Mouse (Mus musculus) embryonic facial prominence, embryonic 14.5 days (tissue): ENCODE measurements around the gene Abcg5. TPM values are rescaled to one million over a fixed set of nuclear protein-coding genes. Genes with fewer than 3 reads are reported as not detected.

ENCODE experiments used
- ATAC-seq: fragments of 200-750 bp; cut with Nextera tagmentation; 2 replicates; pipeline ENCODE4 v1.8.0; 2017; ENCODE audit warnings: low read depth, moderate number of reproducible peaks, moderate TSS enrichment
- DNase-seq: peaks from one replicate; pipeline ENCODE4 v3.0.0-alpha.2; 2015; ENCODE audit warnings: low spot score
- H3K27ac ChIP-seq: fragments of 300-500 bp; sonication (generic); replicated peaks from 2 replicates; pipeline ENCODE4 v1.5.1; 2014; ENCODE audit warnings: low read depth, mild to moderate bottlenecking, low read length, moderate library complexity
- H3K27me3 ChIP-seq: fragments of 300-500 bp; sonication (generic); replicated peaks from 2 replicates; pipeline ENCODE4 v1.6.1; 2014; ENCODE audit warnings: low read length; ENCODE audit not compliant: control insufficient read depth, insufficient read depth
- H3K36me3 ChIP-seq: fragments of 300-500 bp; sonication (generic); 2 replicates; pipeline ENCODE4 v1.6.1; 2014; ENCODE audit warnings: low read length, mixed read lengths; ENCODE audit not compliant: control insufficient read depth, insufficient read depth
- H3K4me1 ChIP-seq: fragments of 300-500 bp; sonication (generic); 2 replicates; pipeline ENCODE4 v1.6.1; 2014; ENCODE audit warnings: antibody characterized with exemption, low read length; ENCODE audit not compliant: control insufficient read depth, insufficient read depth
- H3K4me2 ChIP-seq: fragments of 300-500 bp; sonication (generic); 2 replicates; pipeline ENCODE4 v1.6.1; 2014; ENCODE audit warnings: low read depth, mild to moderate bottlenecking, low read length, moderate library complexity, mixed read lengths
- H3K4me3 ChIP-seq: fragments of 300-500 bp; sonication (generic); 2 replicates; pipeline ENCODE4 v1.5.1; 2014; ENCODE audit warnings: low read depth, mild to moderate bottlenecking, low read length
- H3K9ac ChIP-seq: fragments of 300-500 bp; sonication (generic); 2 replicates; pipeline ENCODE4 v1.6.1; 2014; ENCODE audit warnings: low read depth, mild to moderate bottlenecking, low read length, moderate library complexity, mixed read lengths
- H3K9me3 ChIP-seq: fragments of 300-500 bp; sonication (generic); 2 replicates; pipeline ENCODE4 v1.6.1; 2016; ENCODE audit warnings: low read length; ENCODE audit not compliant: control insufficient read depth
- WGBS: fragments of 180-500 bp; shearing (Covaris S2); extraction: QIAGEN DNeasy Blood & Tissue Kit; methylation state at CpG from one replicate; pipeline ENCODE4 v1.1.7; 2014; 5-methylcytosine and 5-hydroxymethylcytosine counted together
- polyA plus RNA-seq: library from polyadenylated mRNA; unstranded; fragments of >200 nt; fragmentation: Nextera tagmentation; extraction: Ambion mirVana; gene quantifications from 2 replicates; pipeline ENCODE4 v1.2.1, GENCODE M21; 2014

The Abcg5 gene
- polyA plus RNA-seq, 1 experiment from 2014 or later = 1.4 TPM

DNA sequence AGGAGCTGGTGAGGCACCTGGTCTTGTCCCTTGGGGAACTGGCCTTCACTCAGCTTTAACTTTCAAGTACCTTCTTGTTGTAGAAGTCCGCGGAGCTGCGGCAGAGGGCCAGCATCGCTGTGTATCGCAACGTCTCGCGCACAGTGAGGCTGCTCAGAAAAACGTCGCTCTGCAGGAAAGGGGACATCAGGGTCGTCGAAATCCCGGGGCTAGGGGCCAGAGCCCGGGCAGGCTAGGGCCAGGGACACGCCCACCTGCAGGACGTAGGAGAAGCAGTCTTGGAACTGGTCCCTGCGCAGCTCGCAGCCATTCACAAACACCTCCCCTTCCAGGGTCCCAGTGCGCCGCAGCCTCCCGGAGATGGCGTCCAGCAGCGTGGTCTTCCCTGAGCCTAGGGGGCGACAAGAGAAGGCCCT is 6.9 kb downstream of the Abcg5 start, which contains the start of gene Abcg8:
Gene Abcg8, plus strand, starts transcription at position 352 of the 416 bp plus-strand sequence.
- no peaks in the 10 kb centered on the region for H3K36me3 ChIP-seq
- no peaks in the 10 kb centered on the region for H3K27me3 ChIP-seq
- H3K4me3 ChIP-seq = peak within 1 kb of the TSS; percentile 37
- H3K9me3 ChIP-seq = no peaks in the 10 kb centered on the region
- DNase-seq = no peak
- peak within 1 kb of the TSS; percentile 56 for H3K9ac ChIP-seq
- no peak within 1 kb of the TSS for H3K27ac ChIP-seq
- peaks cover 3% of the 10 kb centered on the region for H3K4me1 ChIP-seq
- 2% methylated on average over 20 of the region's 24 CpGs for WGBS
- H3K4me2 ChIP-seq = peak within 1 kb of the TSS; percentile 77
- ATAC-seq = peak; percentile 27

DNA sequence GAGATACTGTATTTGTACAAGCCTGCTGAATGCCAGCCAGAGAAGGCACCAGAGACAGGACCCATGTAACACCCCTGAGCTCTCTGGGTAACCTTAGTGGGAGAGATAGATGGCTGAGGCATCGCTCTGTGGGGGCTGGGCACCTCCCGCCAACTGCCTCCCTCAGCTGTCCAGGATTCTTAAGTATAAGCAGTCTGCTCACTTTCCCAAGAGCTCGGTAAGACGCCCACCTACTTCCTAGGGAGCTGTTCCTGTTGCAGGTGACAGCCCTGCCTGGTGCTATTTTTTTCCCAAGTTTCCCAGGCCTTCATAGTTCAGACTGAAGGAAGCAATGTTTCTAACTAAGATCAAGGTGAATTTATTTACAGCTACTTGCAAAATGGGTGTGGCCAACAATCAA is 7.6 kb downstream of the Abcg5 start:
- Histone ChIP-seq H3K27ac (no peak overlapping the region), H3K27me3 (no peaks in the 10 kb centered on the region), H3K4me1 (peaks cover 3% of the 10 kb centered on the region; the same call in 1 of the 2 replicates), H3K4me2 (no peak overlapping the region), H3K36me3 (no peaks in the 10 kb centered on the region), H3K9ac (no peak overlapping the region), H3K4me3 (no peak overlapping the region), H3K9me3 (no peaks in the 10 kb centered on the region)
- 40% methylated on average over 4 of the region's 4 CpGs for WGBS
- DNase-seq (no peak), ATAC-seq (no peak)

DNA sequence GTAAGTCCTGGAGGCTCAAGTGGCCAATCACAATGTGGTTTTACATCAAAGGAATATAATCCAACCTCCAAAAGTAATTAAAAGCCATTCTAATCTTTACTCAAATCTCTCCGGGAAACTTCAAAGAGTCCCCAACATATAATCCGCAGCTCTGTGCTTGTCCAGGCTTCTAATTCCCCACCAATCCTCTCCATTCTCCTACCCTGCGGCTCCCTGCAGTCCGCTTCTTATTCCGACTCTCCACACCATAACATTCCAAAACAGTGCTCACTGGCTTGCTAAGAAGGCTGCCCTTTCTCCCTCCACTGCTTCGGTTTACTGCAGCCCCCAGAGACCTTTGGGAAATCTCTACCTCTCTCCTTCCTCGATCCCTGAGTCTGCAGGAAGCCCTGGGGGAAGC is 8.8 kb downstream of the Abcg5 start:
- Histone ChIP-seq H3K9ac (no peak overlapping the region), H3K9me3 (no peaks in the 10 kb centered on the region), H3K4me1 (peaks cover 3% of the 10 kb centered on the region; the same call in 1 of the 2 replicates), H3K27ac (no peak overlapping the region), H3K27me3 (no peaks in the 10 kb centered on the region), H3K36me3 (no peaks in the 10 kb centered on the region), H3K4me3 (no peak overlapping the region), H3K4me2 (no peak overlapping the region)
- DNase-seq = no peak
- peak; percentile 49; the same call in 1 of the 2 replicates for ATAC-seq
- 19% methylated on average over 7 of the region's 7 CpGs for WGBS

DNA sequence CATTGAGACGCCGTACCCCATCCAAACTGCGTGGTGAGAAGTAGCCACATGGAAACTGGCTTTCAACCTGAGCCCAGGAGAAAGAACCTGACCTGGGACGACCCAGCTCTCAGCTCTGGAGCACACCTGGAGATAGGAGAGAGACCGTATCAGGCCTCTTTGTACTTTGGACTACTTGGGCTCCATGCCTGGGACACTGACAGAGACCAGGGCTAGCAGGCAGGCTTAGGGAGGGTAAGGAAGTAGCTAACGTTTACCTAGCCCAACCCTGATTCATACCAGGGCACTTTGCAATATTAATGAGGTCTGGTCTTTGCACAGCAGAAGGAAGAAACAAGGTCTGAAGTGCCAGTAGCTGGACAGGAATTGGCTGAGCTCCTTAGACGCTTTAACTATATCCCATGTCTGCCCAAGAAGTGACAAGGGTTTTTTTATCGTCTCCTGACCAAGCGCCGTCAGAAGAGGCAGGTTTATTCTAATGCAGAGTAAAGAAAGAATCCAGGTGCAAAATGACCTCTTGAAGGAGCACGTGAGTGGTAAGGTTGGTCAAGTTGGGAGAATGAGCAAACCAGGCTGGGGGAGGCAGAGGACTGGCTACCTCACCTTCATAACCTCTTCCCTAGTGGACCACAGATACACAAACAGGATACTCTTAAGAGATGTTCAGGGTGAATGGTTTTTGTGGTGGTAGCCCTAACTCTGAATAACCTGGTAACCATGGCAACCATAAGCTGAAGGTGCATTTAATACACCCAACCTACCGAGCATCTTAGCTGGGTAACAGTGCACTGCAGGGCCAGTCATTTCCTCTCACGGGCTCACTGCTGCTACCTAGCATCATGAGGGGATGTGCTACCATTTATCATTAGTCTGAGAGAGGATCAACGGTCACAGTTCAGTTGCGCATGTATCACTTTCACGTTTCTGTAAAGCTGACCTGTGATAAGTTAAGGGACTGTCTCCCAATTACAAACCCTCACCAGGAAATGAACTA is 10.1 kb downstream of the Abcg5 start:
- H3K4me3 ChIP-seq = no peak overlapping the region

DNA sequence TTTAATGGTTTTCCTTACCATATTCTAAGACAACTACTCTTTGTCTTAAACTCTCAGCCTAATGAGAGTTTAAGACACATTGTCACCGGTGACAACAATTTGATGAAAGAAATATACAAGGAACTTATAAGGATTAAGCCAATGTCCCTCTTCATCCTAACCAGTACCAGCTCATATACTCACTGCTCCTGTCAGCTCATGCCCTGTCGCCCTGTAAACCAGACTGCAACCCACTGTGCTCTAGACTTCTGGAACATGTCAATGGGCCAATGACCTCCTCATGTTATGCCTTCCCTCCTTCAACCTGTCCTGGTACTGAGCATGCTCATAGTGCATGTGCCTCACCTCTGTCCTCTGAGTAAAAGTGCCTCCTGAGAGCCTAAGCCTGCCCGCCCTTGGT is 15.0 kb downstream of the Abcg5 start:
- 0 out of 2 replicates have a peak, but pooled peaks cover 2% of the 10 kb centered on the region for H3K4me1 ChIP-seq
- DNase-seq (no peak), ATAC-seq (no peak)
- no peaks in the 10 kb centered on the region for H3K27me3 ChIP-seq
- no peak overlapping the region for H3K4me3 ChIP-seq
- no peaks in the 10 kb centered on the region for H3K9me3 ChIP-seq
- H3K9ac ChIP-seq = no peak overlapping the region
- H3K4me2 ChIP-seq = no peak overlapping the region
- no peak overlapping the region for H3K27ac ChIP-seq
- 94% methylated on average over 3 of the region's 3 CpGs for WGBS
- no peaks in the 10 kb centered on the region for H3K36me3 ChIP-seq

More for the DNA sequence above, 10.1 kb downstream of the Abcg5 start:
- Histone ChIP-seq H3K9me3 (no peaks in the 10 kb centered on the region), H3K27me3 (no peaks in the 10 kb centered on the region), H3K9ac (no peak overlapping the region), H3K4me2 (no peak overlapping the region), H3K4me1 (peaks cover 3% of the 10 kb centered on the region; the same call in 1 of the 2 replicates), H3K27ac (no peak overlapping the region), H3K36me3 (no peaks in the 10 kb centered on the region)
- WGBS = 72% methylated on average over 16 of the region's 16 CpGs
- DNase-seq = no peak
- ATAC-seq = no peak

DNA sequence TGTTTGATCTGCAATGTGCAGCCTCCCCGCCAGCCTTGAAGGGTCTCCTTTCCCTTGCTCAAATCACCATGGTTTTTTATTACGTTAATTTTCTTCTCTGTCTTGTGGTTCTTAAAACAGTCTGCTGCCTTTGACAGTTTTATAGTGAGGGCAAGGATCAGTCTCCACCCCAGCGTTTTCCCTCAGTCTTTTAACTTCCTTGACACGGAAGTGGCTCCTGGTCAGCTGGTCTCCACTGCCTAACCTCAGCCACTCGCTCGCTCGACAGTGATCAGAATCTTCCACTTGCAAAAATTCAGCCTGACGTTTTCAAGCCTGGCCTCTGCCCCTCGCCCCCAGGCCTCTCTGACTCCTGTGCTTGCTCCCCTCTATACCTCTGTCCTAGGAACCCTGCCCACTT is 17.1 kb downstream of the Abcg5 start:
- Histone ChIP-seq H3K4me1 (peaks cover 8% of the 10 kb centered on the region; the same call in 1 of the 2 replicates), H3K9me3 (no peaks in the 10 kb centered on the region), H3K4me2 (no peak overlapping the region), H3K27me3 (no peaks in the 10 kb centered on the region), H3K36me3 (no peaks in the 10 kb centered on the region), H3K9ac (no peak overlapping the region), H3K27ac (no peak overlapping the region), H3K4me3 (no peak overlapping the region)
- DNase-seq = no peak
- 33% methylated on average over 9 of the region's 9 CpGs for WGBS
- no peak for ATAC-seq

DNA sequence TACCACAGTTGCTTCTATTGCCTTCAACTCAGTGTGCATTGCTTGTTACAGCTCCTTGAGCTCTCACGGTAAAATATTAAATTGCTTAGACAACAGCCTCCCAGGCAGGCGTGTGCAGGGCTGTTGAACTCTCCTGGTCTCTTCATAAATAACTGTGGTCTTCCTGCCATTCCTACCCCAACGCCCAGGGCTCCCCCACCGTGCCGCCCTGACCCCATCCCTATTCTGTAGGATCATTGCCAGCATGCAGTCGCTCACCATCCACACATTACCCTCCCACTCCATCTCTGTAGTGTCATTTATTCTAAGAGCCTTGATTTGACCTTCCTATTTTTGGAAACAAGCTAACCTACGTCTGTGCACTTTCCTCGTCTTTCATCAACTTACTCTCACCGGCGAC is 17.8 kb downstream of the Abcg5 start:
- no peak overlapping the region for H3K4me2 ChIP-seq
- H3K27me3 ChIP-seq = no peaks in the 10 kb centered on the region
- no peaks in the 10 kb centered on the region for H3K9me3 ChIP-seq
- peaks cover 8% of the 10 kb centered on the region; the same call in 1 of the 2 replicates for H3K4me1 ChIP-seq
- H3K27ac ChIP-seq = no peak overlapping the region
- H3K36me3 ChIP-seq = no peaks in the 10 kb centered on the region
- WGBS = 38% methylated on average over 10 of the region's 10 CpGs
- ATAC-seq = no peak
- no peak for DNase-seq
- H3K4me3 ChIP-seq = no peak overlapping the region
- H3K9ac ChIP-seq = no peak overlapping the region

DNA sequence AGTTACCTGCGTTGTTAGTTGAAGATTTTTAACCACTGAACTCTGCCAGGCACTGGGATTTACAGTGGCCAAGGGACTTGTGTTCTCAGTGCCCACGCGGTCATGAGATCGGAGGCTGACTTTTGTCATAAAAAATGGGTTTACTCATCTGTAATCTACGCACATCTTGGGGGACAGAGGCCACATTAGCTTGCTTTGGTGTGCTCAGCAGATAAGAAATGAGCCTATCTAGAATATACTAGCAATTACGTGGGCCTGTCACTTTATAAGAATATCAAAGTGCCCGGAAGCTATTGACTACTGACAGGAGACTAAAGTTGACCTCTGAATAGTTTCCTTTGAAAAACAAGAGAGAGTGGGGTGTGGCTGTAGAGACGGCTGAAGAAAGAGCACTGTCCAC is 23.9 kb downstream of the Abcg5 start:
- H3K4me2 ChIP-seq = no peak overlapping the region
- no peak overlapping the region for H3K4me3 ChIP-seq
- ATAC-seq (no peak), DNase-seq (no peak)
- 70% methylated on average over 8 of the region's 8 CpGs for WGBS
- no peaks in the 10 kb centered on the region for H3K9me3 ChIP-seq
- peaks cover 12% of the 10 kb centered on the region; the same call in 1 of the 2 replicates for H3K4me1 ChIP-seq
- no peak overlapping the region for H3K27ac ChIP-seq
- 0 out of 2 replicates have a peak, but pooled peaks cover under 1% of the 10 kb centered on the region for H3K36me3 ChIP-seq
- H3K27me3 ChIP-seq = no peaks in the 10 kb centered on the region
- no peak overlapping the region for H3K9ac ChIP-seq
